Mouse (Mus musculus) hindbrain, embryonic 13.5 days (tissue): Measurements from ENCODE around the gene Tmem158. TPM values are rescaled to one million over a fixed set of nuclear protein-coding genes. Genes with fewer than 3 reads are reported as not detected.
A peak's percentile ranks its signal among the peaks of the same experiment; 100 is the strongest.

Experiments
- ATAC-seq: fragments of 200-750 bp; cut with Nextera tagmentation; 2 replicates; pipeline ENCODE4 v1.8.0; 2017; ENCODE audit warnings: moderate TSS enrichment; ENCODE audit not compliant: low FRiP score
- H3K27ac ChIP-seq: fragments of 300-500 bp; sonication (generic); 2 replicates; pipeline ENCODE4 v1.5.1; 2015; ENCODE audit warnings: inconsistent platforms, mild to moderate bottlenecking, moderate library complexity
- H3K27me3 ChIP-seq: fragments of 300-500 bp; sonication (generic); 2 replicates; pipeline ENCODE4 v1.6.1; 2015; ENCODE audit warnings: mild to moderate bottlenecking, inconsistent platforms
- H3K36me3 ChIP-seq: fragments of 300-500 bp; sonication (generic); 2 replicates; pipeline ENCODE4 v1.6.1; 2015; ENCODE audit warnings: mild to moderate bottlenecking, inconsistent platforms
- H3K4me1 ChIP-seq: fragments of 300-500 bp; sonication (generic); replicated peaks from 2 replicates; pipeline ENCODE4 v1.6.1; 2015; ENCODE audit warnings: inconsistent platforms
- H3K4me2 ChIP-seq: fragments of 300-500 bp; sonication (generic); 2 replicates; pipeline ENCODE4 v1.6.1; 2015; ENCODE audit warnings: inconsistent platforms, mild to moderate bottlenecking, moderate library complexity
- H3K4me3 ChIP-seq: fragments of 300-500 bp; sonication (generic); 2 replicates; pipeline ENCODE4 v1.5.1; 2015; ENCODE audit warnings: mild to moderate bottlenecking, inconsistent platforms
- H3K9ac ChIP-seq: fragments of 300-500 bp; sonication (generic); 2 replicates; pipeline ENCODE4 v1.6.1; 2015; ENCODE audit warnings: mild to moderate bottlenecking, inconsistent platforms
- H3K9me3 ChIP-seq: fragments of 300-500 bp; sonication (generic); 2 replicates; pipeline ENCODE4 v1.6.1; 2016; ENCODE audit warnings: inconsistent platforms
- WGBS: fragments of 180-500 bp; shearing (Covaris S2); methylation state at CpG from one replicate; pipeline ENCODE4 v1.1.7; 2015; 5-methylcytosine and 5-hydroxymethylcytosine counted together
- polyA plus RNA-seq: library from polyadenylated mRNA; unstranded; fragments of >200 nt; fragmentation: Nextera tagmentation; extraction: Ambion mirVana; gene quantifications from 2 replicates; pipeline ENCODE4 v1.2.1, GENCODE M21; 2015

Gene Tmem158
- polyA plus RNA-seq, 1 experiment from 2014 or later = 24.5 TPM

DNA sequence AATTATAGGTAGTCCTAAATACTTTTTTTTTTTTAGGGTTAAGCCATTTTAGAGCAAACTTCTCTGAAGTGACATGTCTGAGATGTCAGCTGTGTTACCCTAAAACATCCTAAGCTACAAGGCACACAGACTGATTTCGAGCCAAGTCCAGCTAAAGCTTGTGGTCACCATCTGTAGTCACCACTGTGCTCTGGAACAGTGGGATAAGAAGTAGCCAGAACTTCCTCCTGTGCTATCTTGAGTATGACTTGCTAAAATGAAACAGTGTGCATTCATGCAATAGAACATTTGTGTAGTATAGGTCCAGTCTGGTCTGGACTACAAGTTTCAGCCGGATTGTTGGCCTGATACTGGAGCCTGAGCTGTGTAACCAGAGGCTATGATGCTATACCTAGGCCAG, 14.8 kb upstream of the Tmem158 start:
- 98% methylated on average over 2 of the region's 2 CpGs for WGBS
- H3K27ac ChIP-seq = no peak overlapping the region
- no peak overlapping the region for H3K4me3 ChIP-seq

GRCm38 (mm10) chr9:123274674-123275073, 14.1 kb upstream of the Tmem158 start:
- Histone ChIP-seq H3K27ac (no peak overlapping the region), H3K4me1 (no peaks in the 10 kb centered on the region), H3K4me2 (no peak overlapping the region), H3K9ac (no peak overlapping the region), H3K4me3 (no peak overlapping the region), H3K27me3 (no peaks in the 10 kb centered on the region), H3K36me3 (no peaks in the 10 kb centered on the region), H3K9me3 (no peaks in the 10 kb centered on the region)
- 82% methylated on average over 5 of the region's 5 CpGs for WGBS
- no peak for ATAC-seq

More for the DNA sequence above, 14.8 kb upstream of the Tmem158 start:
- Histone ChIP-seq H3K4me2 (no peak overlapping the region), H3K9me3 (no peaks in the 10 kb centered on the region), H3K27me3 (no peaks in the 10 kb centered on the region), H3K36me3 (no peaks in the 10 kb centered on the region), H3K4me1 (no peaks in the 10 kb centered on the region), H3K9ac (no peak overlapping the region)
- ATAC-seq = no peak

GRCm38 (mm10) chr9:123273876-123274275, 13.3 kb upstream of the Tmem158 start:
- no peaks in the 10 kb centered on the region for H3K9me3 ChIP-seq
- no peak overlapping the region for H3K9ac ChIP-seq
- H3K4me1 ChIP-seq = no peaks in the 10 kb centered on the region
- no peak overlapping the region for H3K27ac ChIP-seq
- no peak for ATAC-seq
- 57% methylated on average over 2 of the region's 2 CpGs for WGBS
- H3K4me3 ChIP-seq = no peak overlapping the region
- no peaks in the 10 kb centered on the region for H3K27me3 ChIP-seq
- no peaks in the 10 kb centered on the region for H3K36me3 ChIP-seq
- no peak overlapping the region for H3K4me2 ChIP-seq

DNA sequence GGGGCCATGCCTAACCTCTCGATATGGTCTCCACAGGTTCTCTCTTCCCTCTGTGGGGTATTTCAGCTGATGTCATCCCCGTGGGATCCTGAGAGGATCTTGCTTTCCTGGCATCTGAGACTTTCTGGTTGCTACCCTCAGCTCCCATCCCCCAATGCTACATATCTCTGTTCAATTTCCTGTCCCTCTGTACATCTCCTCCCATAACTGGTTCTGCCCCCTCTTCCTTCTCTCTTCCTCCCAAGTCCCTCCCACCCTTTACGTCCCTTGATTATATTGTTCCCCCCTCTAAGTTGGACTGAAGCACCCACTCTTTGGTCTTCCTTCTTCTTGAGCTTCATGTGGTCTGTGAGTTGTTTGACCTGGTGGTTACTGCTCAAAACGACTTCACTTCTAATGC, 11.0 kb upstream of the Tmem158 start:
- no peaks in the 10 kb centered on the region for H3K27me3 ChIP-seq
- WGBS = 84% methylated on average over 4 of the region's 4 CpGs
- no peaks in the 10 kb centered on the region for H3K36me3 ChIP-seq
- ATAC-seq = no peak
- H3K4me2 ChIP-seq = no peak overlapping the region
- H3K9ac ChIP-seq = no peak overlapping the region
- H3K9me3 ChIP-seq = no peaks in the 10 kb centered on the region
- no peak overlapping the region for H3K27ac ChIP-seq
- H3K4me1 ChIP-seq = no peaks in the 10 kb centered on the region
- no peak overlapping the region for H3K4me3 ChIP-seq

DNA sequence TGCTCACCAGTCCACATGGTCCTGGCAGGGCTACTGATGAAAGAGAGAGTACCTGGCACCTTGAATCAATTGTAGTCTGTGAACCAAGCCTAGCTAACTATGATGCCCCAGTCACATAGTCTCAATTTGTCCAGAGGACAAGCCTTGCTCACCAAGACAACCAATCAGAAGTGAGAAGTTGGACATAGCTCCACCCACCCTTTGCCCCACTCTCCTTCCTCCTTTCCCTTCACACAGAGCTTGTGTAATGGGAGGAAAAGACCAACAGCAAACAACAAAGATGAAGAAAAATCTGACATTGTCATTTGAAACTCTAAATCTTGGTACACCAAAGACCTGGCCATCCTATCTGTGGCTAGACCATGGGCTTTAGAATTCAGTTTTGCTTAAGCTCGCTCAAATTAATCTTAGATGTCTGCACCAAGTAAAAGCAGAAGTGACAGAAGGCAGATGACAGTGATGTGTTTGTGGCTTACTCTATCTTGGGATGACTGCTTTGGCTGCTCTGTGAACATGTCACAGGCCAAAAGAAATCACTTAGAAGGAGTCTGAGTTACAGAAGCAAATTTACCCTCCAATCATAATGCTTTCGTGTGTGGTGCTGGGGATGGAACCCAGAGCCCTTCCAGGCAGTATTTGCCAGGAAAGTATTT, 9.5 kb upstream of the Tmem158 start:
- Histone ChIP-seq H3K9me3 (no peaks in the 10 kb centered on the region), H3K4me1 (no peaks in the 10 kb centered on the region), H3K27ac (no peak overlapping the region), H3K4me2 (no peak overlapping the region), H3K27me3 (no peaks in the 10 kb centered on the region), H3K36me3 (no peaks in the 10 kb centered on the region), H3K9ac (no peak overlapping the region), H3K4me3 (no peak overlapping the region)
- no peak for ATAC-seq
- 96% methylated on average over 2 of the region's 2 CpGs for WGBS

- Histone ChIP-seq H3K4me2 (peak overlapping the region; percentile 80), H3K36me3 (no peaks in the 10 kb centered on the region), H3K27ac (peak overlapping the region; percentile 88), H3K4me3 (peak overlapping the region; percentile 81), H3K9me3 (no peaks in the 10 kb centered on the region), H3K9ac (peak overlapping the region; percentile 90), H3K27me3 (peaks cover 20% of the 10 kb centered on the region), H3K4me1 (peaks cover 8% of the 10 kb centered on the region; the same call in 1 of the 2 replicates)
- WGBS = under 1% methylated on average over 83 of the region's 92 CpGs
- peak; percentile 82 for ATAC-seq
Observed at GRCm38 (mm10) chr9:123259896-123260610, 511 bp downstream of the Tmem158 start.

- H3K4me1 ChIP-seq = peaks cover 8% of the 10 kb centered on the region; the same call in 1 of the 2 replicates
- 1% methylated on average over 45 of the region's 45 CpGs for WGBS
- peak; percentile 26 for ATAC-seq
- peak overlapping the region; percentile 80 for H3K4me2 ChIP-seq
- no peaks in the 10 kb centered on the region for H3K36me3 ChIP-seq
- peaks cover 22% of the 10 kb centered on the region for H3K27me3 ChIP-seq
- H3K4me3 ChIP-seq = peak overlapping the region; percentile 81
- peak overlapping the region; percentile 90 for H3K9ac ChIP-seq
- H3K27ac ChIP-seq = peak overlapping the region; percentile 88
- H3K9me3 ChIP-seq = no peaks in the 10 kb centered on the region
Observed at GRCm38 (mm10) chr9:123259461-123259895, 1.1 kb downstream of the Tmem158 start.

DNA sequence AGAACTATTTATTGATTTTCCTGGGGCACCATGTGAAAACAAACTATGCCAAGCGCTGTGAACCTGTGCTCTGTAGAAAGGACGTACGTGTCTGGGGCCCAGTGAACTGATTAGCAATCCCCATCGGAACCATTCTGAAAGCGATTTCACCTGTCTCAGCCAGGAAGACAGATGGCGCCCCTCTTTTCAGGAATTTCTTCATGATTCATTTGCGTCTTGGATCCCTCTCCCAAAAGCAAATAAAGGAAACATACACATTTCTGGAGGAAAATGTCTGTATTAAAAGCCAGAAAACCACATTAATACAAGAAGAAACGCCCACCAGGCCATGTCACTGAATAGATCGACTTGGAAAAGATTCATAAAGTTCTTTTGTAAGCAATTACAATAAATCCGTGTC, 1.8 kb downstream of the Tmem158 start:
- H3K9ac ChIP-seq = peak overlapping the region; percentile 43; the same call in 1 of the 2 replicates
- ATAC-seq = no peak
- H3K9me3 ChIP-seq = no peaks in the 10 kb centered on the region
- H3K4me1 ChIP-seq = peaks cover 8% of the 10 kb centered on the region; the same call in 1 of the 2 replicates
- 18% methylated on average over 10 of the region's 10 CpGs for WGBS
- H3K27ac ChIP-seq = no peak overlapping the region
- H3K36me3 ChIP-seq = no peaks in the 10 kb centered on the region
- peak overlapping the region; percentile 81 for H3K4me3 ChIP-seq
- H3K27me3 ChIP-seq = peaks cover 26% of the 10 kb centered on the region
- H3K4me2 ChIP-seq = peak overlapping the region; percentile 80

DNA sequence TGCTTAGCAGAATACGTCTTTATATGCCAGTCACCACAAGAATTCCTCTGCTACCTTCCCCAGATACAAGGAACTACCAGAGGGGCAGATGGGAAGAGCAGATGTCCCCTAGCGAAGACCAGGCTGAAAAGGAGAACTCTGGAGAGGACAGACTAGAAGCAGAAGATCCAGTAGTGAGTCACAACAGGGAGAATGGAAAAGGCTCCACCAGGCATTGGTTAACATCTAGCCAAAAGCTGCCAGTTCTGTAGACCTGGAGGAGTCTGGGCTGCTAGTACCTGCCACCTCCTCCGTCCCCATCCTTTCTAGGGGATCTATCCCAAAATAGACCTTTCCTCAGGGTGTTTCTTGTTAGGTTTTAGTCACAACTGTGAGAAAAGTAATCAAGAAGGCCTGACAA, 4.8 kb downstream of the Tmem158 start:
- 86% methylated on average over 3 of the region's 3 CpGs for WGBS
- Histone ChIP-seq H3K27ac (no peak overlapping the region), H3K4me3 (no peak overlapping the region), H3K9me3 (no peaks in the 10 kb centered on the region), H3K9ac (no peak overlapping the region), H3K27me3 (peaks cover 18% of the 10 kb centered on the region), H3K36me3 (no peaks in the 10 kb centered on the region), H3K4me1 (peaks cover 8% of the 10 kb centered on the region; the same call in 1 of the 2 replicates), H3K4me2 (no peak overlapping the region)
- no peak for ATAC-seq

DNA sequence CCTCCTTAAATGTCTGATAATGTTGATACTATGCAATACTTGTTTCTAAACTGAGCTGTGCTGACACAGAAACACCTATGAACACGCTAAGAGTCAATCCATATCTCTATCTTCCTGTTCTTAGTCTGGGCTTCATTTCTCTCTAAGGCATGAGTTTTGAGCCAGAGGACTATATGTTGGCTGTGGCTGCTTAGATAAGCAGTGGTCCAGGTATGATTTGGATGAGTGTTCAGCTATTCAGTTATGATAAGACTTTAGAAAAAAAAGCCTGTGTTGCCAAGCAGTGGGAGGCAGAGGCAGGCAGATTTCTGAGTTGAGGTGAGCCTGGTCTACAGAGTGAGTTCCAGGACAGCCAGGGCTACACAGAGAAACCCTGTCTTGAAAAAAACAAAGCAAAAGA, 12.6 kb downstream of the Tmem158 start:
- ATAC-seq = no peak
- Histone ChIP-seq H3K4me3 (no peak overlapping the region), H3K27me3 (no peaks in the 10 kb centered on the region), H3K36me3 (no peaks in the 10 kb centered on the region), H3K27ac (no peak overlapping the region), H3K4me1 (no peaks in the 10 kb centered on the region), H3K9me3 (no peaks in the 10 kb centered on the region), H3K9ac (no peak overlapping the region), H3K4me2 (no peak overlapping the region)
- WGBS = 84% methylated on average over 1 of the region's 1 CpGs

- H3K9me3 ChIP-seq = no peaks in the 10 kb centered on the region
- H3K4me2 ChIP-seq = no peak overlapping the region
- H3K4me3 ChIP-seq = no peak overlapping the region
- H3K27me3 ChIP-seq = no peaks in the 10 kb centered on the region
- ATAC-seq = no peak
- no peaks in the 10 kb centered on the region for H3K4me1 ChIP-seq
- no peak overlapping the region for H3K9ac ChIP-seq
- WGBS = 80% methylated on average over 4 of the region's 4 CpGs
- H3K27ac ChIP-seq = no peak overlapping the region
- no peaks in the 10 kb centered on the region for H3K36me3 ChIP-seq
Observed at GRCm38 (mm10) chr9:123245146-123245545, 15.4 kb downstream of the Tmem158 start.

DNA sequence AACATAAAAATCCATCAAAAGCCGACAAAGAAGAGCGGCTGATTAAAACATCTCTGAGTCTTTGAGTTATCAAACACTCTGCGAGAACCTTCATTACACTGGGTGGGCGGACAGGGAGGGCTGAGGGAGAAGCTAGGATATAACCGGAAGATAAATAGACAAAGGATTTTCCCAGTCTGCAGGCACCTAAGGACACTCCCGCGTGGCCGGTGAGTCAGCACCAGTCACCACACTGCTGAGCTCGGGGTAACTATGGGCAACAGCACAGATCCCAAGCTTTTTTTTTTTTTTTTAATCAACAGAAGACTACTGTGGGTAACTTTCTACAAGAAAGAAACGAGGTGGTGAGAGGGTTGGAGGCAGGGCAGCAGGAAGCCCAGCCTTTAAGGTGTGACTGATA, 16.6 kb downstream of the Tmem158 start:
- WGBS = 68% methylated on average over 10 of the region's 10 CpGs
- no peaks in the 10 kb centered on the region for H3K27me3 ChIP-seq
- no peak overlapping the region for H3K27ac ChIP-seq
- no peaks in the 10 kb centered on the region for H3K9me3 ChIP-seq
- H3K36me3 ChIP-seq = no peaks in the 10 kb centered on the region
- no peak overlapping the region for H3K4me2 ChIP-seq
- no peak overlapping the region for H3K9ac ChIP-seq
- H3K4me1 ChIP-seq = no peaks in the 10 kb centered on the region; the same call in 1 of the 2 replicates
- ATAC-seq = no peak
- H3K4me3 ChIP-seq = no peak overlapping the region

DNA sequence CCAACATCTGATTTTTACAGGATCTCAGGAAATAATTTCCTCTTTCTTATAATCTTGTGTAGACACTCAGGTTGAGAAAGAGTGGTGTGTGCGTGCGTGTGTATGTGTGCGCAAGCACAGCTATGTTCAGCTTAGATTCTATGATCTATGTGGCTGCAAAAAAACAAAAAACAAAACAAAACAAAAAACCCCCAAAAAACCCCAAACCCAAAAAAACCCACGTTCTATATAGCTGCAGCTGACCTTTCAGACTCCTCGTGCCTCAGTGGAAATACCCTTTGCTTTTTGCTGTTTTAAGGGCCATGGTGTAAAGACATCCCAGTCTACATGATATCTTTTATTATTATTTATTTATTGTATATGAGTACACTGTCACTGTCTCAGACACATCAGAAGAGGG, 19.4 kb downstream of the Tmem158 start:
- ATAC-seq = no peak
- Histone ChIP-seq H3K4me3 (no peak overlapping the region), H3K36me3 (no peaks in the 10 kb centered on the region), H3K9ac (no peak overlapping the region), H3K4me2 (no peak overlapping the region), H3K27me3 (no peaks in the 10 kb centered on the region), H3K9me3 (no peaks in the 10 kb centered on the region), H3K4me1 (peaks cover 13% of the 10 kb centered on the region), H3K27ac (no peak overlapping the region)
- WGBS = 96% methylated on average over 5 of the region's 5 CpGs
